Mouse (Mus musculus): ENCODE data around the gene 2210408I21Rik. TPM values are rescaled to one million over a fixed set of nuclear protein-coding genes. Genes with fewer than 3 reads are reported as not detected.

Gene 2210408I21Rik
- polyA plus RNA-seq, 1 experiment, result 1.4 TPM

DNA sequence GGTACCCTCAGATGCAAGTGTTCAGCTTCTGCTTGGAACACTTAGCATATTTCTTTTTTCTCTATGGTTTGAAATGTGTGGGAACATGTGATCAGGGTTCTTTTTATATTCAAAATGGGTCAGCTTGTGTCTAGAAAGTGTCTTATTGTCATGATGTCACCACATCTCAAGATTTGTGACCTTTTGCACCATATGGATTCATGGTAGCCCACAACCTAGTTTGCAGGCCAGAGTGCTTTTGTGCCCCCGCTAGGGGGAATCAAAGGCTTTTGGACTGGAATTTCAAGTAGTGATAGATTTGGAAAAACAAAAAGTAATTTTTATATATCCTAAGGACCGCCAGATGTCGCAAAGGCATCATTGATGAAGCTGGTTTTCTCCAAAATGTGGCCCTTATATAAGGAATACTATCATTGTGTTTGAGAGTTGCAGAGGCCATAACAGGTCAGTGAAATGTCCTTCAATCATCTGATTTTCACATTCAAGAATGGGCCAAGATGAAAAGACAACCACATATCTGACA is 250.2 kb downstream of the 2210408I21Rik start:
- Histone ChIP-seq H3ac (ENCODE audit: control insufficient read depth, insufficient read length, low read depth) (no peak overlapping the region), H3K79me2 (ENCODE audit: control insufficient read depth, insufficient read depth) (no peaks in the 10 kb centered on the region), H3K36me3 (ENCODE audit: control insufficient read depth, insufficient read depth) (no peaks in the 10 kb centered on the region), H3K4me3 (ENCODE audit: insufficient read depth, poor library complexity, severe bottlenecking) (no peak overlapping the region), H3K27me3 (ENCODE audit: control insufficient read depth, insufficient read depth, insufficient read length) (no peaks in the 10 kb centered on the region), H3K79me3 (ENCODE audit: low read depth) (no peaks in the 10 kb centered on the region)
- no peak for TF ChIP-seq CEBPB (IDR thresholded peaks at IDR 0.05; ENCODE audit: low read depth)
- no peak for TF ChIP-seq FOSL1 (IDR thresholded peaks at IDR 0.05; ENCODE audit: insufficient read depth, low read length, poor library complexity, severe bottlenecking)
- TF ChIP-seq MAX (IDR thresholded peaks at IDR 0.05), result no peak
- TF ChIP-seq CTCF (IDR thresholded peaks at IDR 0.05; ENCODE audit: control insufficient read depth, insufficient read depth, insufficient read length), result no peak
- no peak for TF ChIP-seq MYOG (IDR thresholded peaks at IDR 0.05; ENCODE audit: control insufficient read depth, extremely low read depth, insufficient read length)
- TF ChIP-seq MYOD1 (IDR thresholded peaks at IDR 0.05; ENCODE audit: control insufficient read depth, insufficient read length, low read depth), result no peak
- TF ChIP-seq USF1 (IDR thresholded peaks at IDR 0.05; ENCODE audit: low read depth), result no peak

DNA sequence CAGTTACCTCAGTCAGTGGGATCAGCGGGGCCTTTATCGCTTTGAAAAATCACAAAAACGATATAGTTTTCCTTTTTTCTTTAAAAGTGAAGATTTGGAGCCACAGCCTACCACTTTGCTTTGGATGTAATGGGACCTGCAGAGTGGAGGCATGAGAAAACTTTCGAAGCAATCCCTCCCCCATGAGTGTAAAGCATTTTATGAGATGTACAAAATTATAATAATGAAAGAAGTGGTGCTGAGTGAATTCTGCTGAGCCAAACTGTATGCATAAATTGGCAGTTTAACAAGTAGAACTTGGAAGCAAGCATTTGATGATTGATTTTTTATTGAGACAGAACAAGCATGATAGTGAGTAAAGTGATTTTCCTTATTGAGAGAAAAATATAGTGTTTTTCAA is 250.7 kb downstream of the 2210408I21Rik start:
- no peak for TF ChIP-seq MYOG (IDR thresholded peaks at IDR 0.05; ENCODE audit: control insufficient read depth, extremely low read depth, insufficient read length)
- no peak for TF ChIP-seq CTCF (IDR thresholded peaks at IDR 0.05; ENCODE audit: control insufficient read depth, insufficient read depth, insufficient read length)
- TF ChIP-seq MYOD1 (IDR thresholded peaks at IDR 0.05; ENCODE audit: control insufficient read depth, insufficient read length, low read depth), result no peak
- TF ChIP-seq FOSL1 (IDR thresholded peaks at IDR 0.05; ENCODE audit: insufficient read depth, low read length, poor library complexity, severe bottlenecking), result no peak
- no peak for TF ChIP-seq MAX (IDR thresholded peaks at IDR 0.05)
- TF ChIP-seq USF1 (IDR thresholded peaks at IDR 0.05; ENCODE audit: low read depth), result no peak
- no peaks in the 10 kb centered on the region for H3K36me3 ChIP-seq (ENCODE audit: control insufficient read depth, insufficient read depth)
- no peak overlapping the region for H3K4me3 ChIP-seq (ENCODE audit: insufficient read depth, poor library complexity, severe bottlenecking)
- H3K27me3 ChIP-seq (ENCODE audit: control insufficient read depth, insufficient read depth, insufficient read length), result no peaks in the 10 kb centered on the region
- no peaks in the 10 kb centered on the region for H3K79me3 ChIP-seq (ENCODE audit: low read depth)
- no peaks in the 10 kb centered on the region for H3K79me2 ChIP-seq (ENCODE audit: control insufficient read depth, insufficient read depth)
- no peak overlapping the region for H3ac ChIP-seq (ENCODE audit: control insufficient read depth, insufficient read length, low read depth)

DNA sequence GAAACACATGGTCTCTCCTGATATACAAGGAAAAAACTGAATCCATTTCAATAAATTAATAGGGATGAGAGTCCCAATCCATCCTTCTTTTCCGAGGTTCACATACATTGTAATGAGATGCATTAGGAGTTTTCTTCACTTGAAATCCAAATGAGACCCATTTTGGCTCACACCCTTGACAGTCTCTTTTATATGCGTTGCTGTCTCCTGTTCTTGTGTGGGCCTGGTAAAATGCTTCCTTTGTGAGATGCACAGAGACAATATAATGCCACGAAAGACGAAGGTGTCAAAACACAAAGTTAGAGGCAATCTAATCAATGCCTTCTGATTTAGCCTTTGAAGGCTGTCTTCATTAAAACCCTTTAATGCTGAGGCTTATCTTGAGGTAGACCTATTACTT is 252.8 kb downstream of the 2210408I21Rik start:
- TF ChIP-seq CTCF (IDR thresholded peaks at IDR 0.05; ENCODE audit: control insufficient read depth, insufficient read depth, insufficient read length), result no peak

DNA sequence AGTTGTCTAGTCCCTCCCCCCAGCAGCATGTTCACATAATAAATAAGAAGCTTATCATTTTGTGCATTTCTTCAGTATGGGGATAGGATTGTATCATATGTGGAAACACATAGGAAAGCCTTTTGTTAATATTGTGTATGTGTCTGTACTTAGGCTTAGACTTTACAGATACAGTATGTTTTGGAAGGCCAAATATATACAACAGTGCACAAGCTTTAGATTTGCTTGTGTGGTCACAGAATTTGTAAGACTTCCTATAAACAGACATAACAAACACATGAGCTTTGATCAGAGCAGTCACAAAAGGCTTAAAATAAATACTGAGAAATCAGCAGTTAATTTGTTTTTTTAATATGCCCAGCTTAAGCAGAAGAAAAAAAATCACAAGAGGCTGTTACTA is 253.9 kb downstream of the 2210408I21Rik start:
- H3K79me3 ChIP-seq (ENCODE audit: low read depth), result no peaks in the 10 kb centered on the region
- H3K36me3 ChIP-seq (ENCODE audit: control insufficient read depth, insufficient read depth), result no peaks in the 10 kb centered on the region
- H3K79me2 ChIP-seq (ENCODE audit: control insufficient read depth, insufficient read depth), result no peaks in the 10 kb centered on the region
- H3ac ChIP-seq (ENCODE audit: control insufficient read depth, insufficient read length, low read depth), result no peak overlapping the region
- H3K27me3 ChIP-seq (ENCODE audit: control insufficient read depth, insufficient read depth, insufficient read length), result no peaks in the 10 kb centered on the region
- no peak for TF ChIP-seq MYOG (IDR thresholded peaks at IDR 0.05; ENCODE audit: control insufficient read depth, extremely low read depth, insufficient read length)
- no peak for TF ChIP-seq MYOD1 (IDR thresholded peaks at IDR 0.05; ENCODE audit: control insufficient read depth, insufficient read length, low read depth)
- no peak for TF ChIP-seq USF1 (IDR thresholded peaks at IDR 0.05; ENCODE audit: low read depth)
- TF ChIP-seq CTCF (IDR thresholded peaks at IDR 0.05; ENCODE audit: control insufficient read depth, insufficient read depth, insufficient read length), result no peak
- no peak for TF ChIP-seq CEBPB (IDR thresholded peaks at IDR 0.05; ENCODE audit: low read depth)
- TF ChIP-seq FOSL1 (IDR thresholded peaks at IDR 0.05; ENCODE audit: insufficient read depth, low read length, poor library complexity, severe bottlenecking), result no peak
- no peak for TF ChIP-seq MAX (IDR thresholded peaks at IDR 0.05)
- no peak overlapping the region for H3K4me3 ChIP-seq (ENCODE audit: insufficient read depth, poor library complexity, severe bottlenecking)

More for the DNA sequence above, 252.8 kb downstream of the 2210408I21Rik start:
- no peak overlapping the region for H3K4me3 ChIP-seq (ENCODE audit: insufficient read depth, poor library complexity, severe bottlenecking)
- no peaks in the 10 kb centered on the region for H3K27me3 ChIP-seq (ENCODE audit: control insufficient read depth, insufficient read depth, insufficient read length)
- no peaks in the 10 kb centered on the region for H3K79me3 ChIP-seq (ENCODE audit: low read depth)
- H3K36me3 ChIP-seq (ENCODE audit: control insufficient read depth, insufficient read depth), result no peaks in the 10 kb centered on the region
- H3ac ChIP-seq (ENCODE audit: control insufficient read depth, insufficient read length, low read depth), result no peak overlapping the region
- H3K79me2 ChIP-seq (ENCODE audit: control insufficient read depth, insufficient read depth), result no peaks in the 10 kb centered on the region

DNA sequence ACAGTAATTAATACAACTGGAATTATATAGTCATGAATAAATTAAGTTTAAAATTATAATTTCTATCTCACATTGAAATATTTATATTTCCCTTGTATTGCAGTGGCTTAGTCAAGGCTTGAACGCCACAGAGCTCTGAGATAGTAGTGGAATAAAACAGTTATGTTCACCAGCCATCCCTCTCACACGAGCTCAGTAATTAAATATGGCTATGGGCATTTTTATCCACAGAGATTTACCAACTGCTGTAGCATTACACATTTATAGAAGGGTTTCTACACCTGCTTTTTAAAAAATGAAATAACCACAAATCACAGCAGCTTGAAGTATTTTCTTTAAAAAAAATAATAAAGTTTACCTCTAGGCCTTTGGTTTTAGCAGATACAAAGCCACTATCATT is 261.0 kb downstream of the 2210408I21Rik start:
- no peak overlapping the region for H3K4me3 ChIP-seq (ENCODE audit: insufficient read depth, poor library complexity, severe bottlenecking)
- no peak overlapping the region for H3ac ChIP-seq (ENCODE audit: control insufficient read depth, insufficient read length, low read depth)
- no peaks in the 10 kb centered on the region for H3K79me3 ChIP-seq (ENCODE audit: low read depth)
- no peak for TF ChIP-seq MYOG (IDR thresholded peaks at IDR 0.05; ENCODE audit: control insufficient read depth, extremely low read depth, insufficient read length)
- no peak for TF ChIP-seq CEBPB (IDR thresholded peaks at IDR 0.05; ENCODE audit: low read depth)
- TF ChIP-seq MAX (IDR thresholded peaks at IDR 0.05), result no peak
- TF ChIP-seq MYOD1 (IDR thresholded peaks at IDR 0.05; ENCODE audit: control insufficient read depth, insufficient read length, low read depth), result no peak
- TF ChIP-seq USF1 (IDR thresholded peaks at IDR 0.05; ENCODE audit: low read depth), result no peak
- TF ChIP-seq CTCF (IDR thresholded peaks at IDR 0.05; ENCODE audit: control insufficient read depth, insufficient read depth, insufficient read length), result no peak
- H3K27me3 ChIP-seq (ENCODE audit: control insufficient read depth, insufficient read depth, insufficient read length), result no peaks in the 10 kb centered on the region
- no peaks in the 10 kb centered on the region for H3K36me3 ChIP-seq (ENCODE audit: control insufficient read depth, insufficient read depth)
- H3K79me2 ChIP-seq (ENCODE audit: control insufficient read depth, insufficient read depth), result no peaks in the 10 kb centered on the region

DNA sequence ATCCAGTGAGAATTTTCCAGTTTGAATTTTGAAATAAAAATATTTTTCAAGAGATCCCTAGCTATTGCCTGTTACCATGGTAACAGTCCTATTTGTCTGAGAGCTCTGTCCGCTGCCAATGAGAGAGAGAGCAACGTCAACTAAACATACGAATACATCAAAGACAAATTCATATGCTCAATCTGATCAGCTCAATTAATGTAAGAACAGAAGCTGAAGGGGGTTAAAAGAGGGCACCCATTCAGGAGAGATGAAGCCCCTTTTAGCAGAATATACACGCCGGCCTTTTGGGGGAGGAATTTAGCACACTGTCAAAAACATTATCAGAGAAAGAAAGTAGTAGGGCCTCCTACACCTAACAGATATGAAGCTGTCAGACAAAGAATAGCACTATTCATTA is 261.6 kb downstream of the 2210408I21Rik start:
- no peak overlapping the region for H3K4me3 ChIP-seq (ENCODE audit: insufficient read depth, poor library complexity, severe bottlenecking)
- TF ChIP-seq USF1 (IDR thresholded peaks at IDR 0.05; ENCODE audit: low read depth), result no peak
- TF ChIP-seq CEBPB (IDR thresholded peaks at IDR 0.05; ENCODE audit: low read depth), result no peak
- no peak for TF ChIP-seq MYOG (IDR thresholded peaks at IDR 0.05; ENCODE audit: control insufficient read depth, extremely low read depth, insufficient read length)
- no peak for TF ChIP-seq MYOD1 (IDR thresholded peaks at IDR 0.05; ENCODE audit: control insufficient read depth, insufficient read length, low read depth)
- TF ChIP-seq FOSL1 (IDR thresholded peaks at IDR 0.05; ENCODE audit: insufficient read depth, low read length, poor library complexity, severe bottlenecking), result no peak
- TF ChIP-seq CTCF (IDR thresholded peaks at IDR 0.05; ENCODE audit: control insufficient read depth, insufficient read depth, insufficient read length), result no peak
- no peak for TF ChIP-seq MAX (IDR thresholded peaks at IDR 0.05)
- H3K27me3 ChIP-seq (ENCODE audit: control insufficient read depth, insufficient read depth, insufficient read length), result no peaks in the 10 kb centered on the region
- H3K79me3 ChIP-seq (ENCODE audit: low read depth), result no peaks in the 10 kb centered on the region
- H3ac ChIP-seq (ENCODE audit: control insufficient read depth, insufficient read length, low read depth), result no peak overlapping the region
- H3K36me3 ChIP-seq (ENCODE audit: control insufficient read depth, insufficient read depth), result no peaks in the 10 kb centered on the region
- no peaks in the 10 kb centered on the region for H3K79me2 ChIP-seq (ENCODE audit: control insufficient read depth, insufficient read depth)
